Mouse (Mus musculus): Measurements from ENCODE around the gene Gm27021.

DNA sequence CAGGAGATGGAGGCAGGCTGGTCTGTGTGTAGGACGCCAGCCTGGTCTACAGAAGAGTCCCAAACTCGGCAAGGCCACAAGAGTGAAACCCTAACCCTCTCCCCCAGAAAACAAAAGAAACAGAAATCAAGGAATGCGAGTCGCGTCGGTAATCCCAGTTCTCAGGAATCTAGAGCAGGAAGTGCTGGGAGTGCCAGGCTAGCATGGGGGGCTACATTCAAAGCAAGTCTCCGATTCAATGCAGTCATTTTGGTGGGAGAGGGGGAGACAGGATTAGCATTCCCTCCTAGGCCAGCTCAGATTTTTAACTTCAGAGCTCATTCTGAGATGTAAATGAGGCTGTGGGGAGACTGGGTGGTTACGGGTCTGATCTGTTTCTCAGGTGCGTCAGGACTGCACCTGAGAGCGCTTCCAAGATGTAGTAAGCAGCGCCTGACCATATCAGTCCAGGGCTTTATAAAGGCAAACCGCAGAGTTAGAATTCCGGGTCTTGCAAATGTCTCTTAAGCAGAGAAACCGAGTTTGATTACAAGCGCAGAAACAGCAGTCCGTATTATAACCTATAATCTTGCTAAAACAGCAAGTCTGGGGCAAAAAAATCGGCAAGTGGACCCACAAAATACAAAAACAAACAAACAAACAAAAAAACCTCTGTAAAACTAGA, 940 bp downstream of the Gm27021 start:
- no peak for TF ChIP-seq POLR2A (IDR thresholded peaks at IDR 0.05; ENCODE audit: insufficient read depth, low read length)
- no peak for TF ChIP-seq CTCF (IDR thresholded peaks at IDR 0.05; ENCODE audit: low read depth, low read length)
